Mouse (Mus musculus) neural tube, embryonic 12.5 days (tissue): ENCODE results near the gene Asb11. TPM values are rescaled to one million over a fixed set of nuclear protein-coding genes. Genes with fewer than 3 reads are reported as not detected.

Experiments used
- ATAC-seq: fragments of 200-750 bp; cut with Nextera tagmentation; 2 replicates; pipeline ENCODE4 v1.8.0; 2017; ENCODE audit warnings: low read depth, mild to moderate bottlenecking, moderate TSS enrichment, moderate library complexity; ENCODE audit not compliant: low FRiP score
- H3K27ac ChIP-seq: fragments of 300-500 bp; sonication (generic); 2 replicates; pipeline ENCODE4 v1.5.1; 2016
- H3K27me3 ChIP-seq: fragments of 300-500 bp; sonication (generic); replicated peaks from 2 replicates; pipeline ENCODE4 v1.6.1; 2016; ENCODE audit warnings: mild to moderate bottlenecking
- H3K36me3 ChIP-seq: fragments of 300-500 bp; sonication (generic); 2 replicates; pipeline ENCODE4 v1.6.1; 2016; ENCODE audit warnings: mild to moderate bottlenecking
- H3K4me1 ChIP-seq: fragments of 300-500 bp; sonication (generic); 2 replicates; pipeline ENCODE4 v1.6.1; 2016
- H3K4me2 ChIP-seq: fragments of 300-500 bp; sonication (generic); replicated peaks from 2 replicates; pipeline ENCODE4 v1.6.1; 2016; ENCODE audit warnings: mild to moderate bottlenecking
- H3K4me3 ChIP-seq: fragments of 300-500 bp; sonication (generic); 2 replicates; pipeline ENCODE4 v1.5.1; 2016
- H3K9ac ChIP-seq: fragments of 300-500 bp; sonication (generic); 2 replicates; pipeline ENCODE4 v1.6.1; 2016; ENCODE audit warnings: mild to moderate bottlenecking
- H3K9me3 ChIP-seq: fragments of 300-500 bp; sonication (generic); 2 replicates; pipeline ENCODE4 v1.6.1; 2016; ENCODE audit warnings: mild to moderate bottlenecking
- WGBS: fragments of 180-500 bp; shearing (Covaris S2); methylation state at CpG from one replicate; pipeline ENCODE4 v1.1.7; 2016; 5-methylcytosine and 5-hydroxymethylcytosine counted together
- polyA plus RNA-seq: library from polyadenylated mRNA; unstranded; fragments of >200 nt; fragmentation: Nextera tagmentation; extraction: Ambion mirVana; gene quantifications from 2 replicates; pipeline ENCODE4 v1.2.1, GENCODE M21; 2016

The Asb11 gene
- polyA plus RNA-seq, 1 experiment from 2014 or later: not detected

DNA sequence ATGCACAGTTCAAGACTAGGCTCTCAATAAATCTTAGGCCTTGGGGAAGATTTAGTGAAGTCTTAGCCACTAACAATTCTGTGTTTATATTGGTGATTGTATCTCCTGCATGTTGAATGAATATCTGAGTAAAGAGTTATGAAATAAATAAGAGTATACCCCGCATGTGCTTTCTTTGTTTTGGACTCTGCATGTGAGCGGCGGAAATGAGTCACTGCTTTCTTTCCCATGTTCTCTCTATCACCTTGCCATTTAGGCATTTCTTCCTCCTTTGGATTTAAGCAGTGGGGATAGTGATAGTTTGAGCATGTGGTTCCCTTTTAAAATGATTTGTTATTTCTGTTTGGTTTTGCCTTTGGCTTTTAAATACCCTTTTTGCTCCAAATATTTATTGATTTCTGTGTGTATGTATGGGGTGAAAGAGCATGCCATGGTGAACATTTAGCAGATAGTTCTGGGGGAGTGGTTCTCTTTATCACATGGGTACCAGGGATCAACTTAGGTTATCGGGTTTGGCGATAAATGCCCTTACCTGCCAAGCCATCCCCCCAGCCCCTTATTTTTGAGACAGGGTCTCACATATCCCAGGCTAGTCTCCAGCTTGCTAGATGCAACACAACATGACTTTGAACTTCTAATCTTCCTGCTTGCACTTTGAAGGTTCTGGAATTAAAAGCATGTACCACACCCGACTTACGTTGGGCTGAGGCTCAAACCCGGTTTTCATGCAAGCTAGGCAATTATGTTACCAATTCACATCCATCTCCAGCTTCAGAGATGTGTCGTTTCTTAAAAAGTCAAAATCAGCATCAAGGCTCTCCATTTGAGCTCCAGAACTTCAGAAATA lies 10.3 kb downstream of the Asb11 start:
- Histone ChIP-seq H3K9me3 (no peaks in the 10 kb centered on the region), H3K27me3 (no peaks in the 10 kb centered on the region), H3K27ac (no peak overlapping the region), H3K36me3 (no peaks in the 10 kb centered on the region), H3K9ac (no peak overlapping the region), H3K4me2 (no peak overlapping the region), H3K4me1 (no peaks in the 10 kb centered on the region), H3K4me3 (no peak overlapping the region)
- ATAC-seq: no peak
- 91% methylated on average over 9 of the region's 9 CpGs for WGBS

DNA sequence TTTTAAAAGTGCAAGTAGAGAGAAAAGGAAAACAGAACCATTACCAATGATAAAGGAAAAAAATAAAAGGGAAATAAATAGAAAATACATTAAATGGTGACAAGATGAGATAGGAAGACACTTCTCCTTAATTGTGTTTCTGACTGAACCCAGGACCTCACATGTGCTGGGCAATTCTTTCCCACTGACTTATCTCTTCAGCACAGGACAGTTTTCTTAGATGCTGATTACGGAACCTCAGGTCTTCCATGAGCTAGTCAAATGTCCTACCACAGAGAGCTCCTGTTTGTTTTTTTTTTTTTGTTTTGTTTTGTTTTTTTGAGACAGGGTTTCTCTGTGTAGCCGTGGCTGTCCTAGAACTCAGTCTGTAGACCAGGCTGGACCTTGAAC lies 10.9 kb downstream of the Asb11 start:
- H3K27me3 ChIP-seq: no peaks in the 10 kb centered on the region
- H3K4me2 ChIP-seq: no peak overlapping the region
- no peak overlapping the region for H3K9ac ChIP-seq
- 89% methylated on average over 2 of the region's 2 CpGs for WGBS
- H3K9me3 ChIP-seq: no peaks in the 10 kb centered on the region
- H3K4me3 ChIP-seq: no peak overlapping the region
- H3K36me3 ChIP-seq: no peaks in the 10 kb centered on the region
- H3K4me1 ChIP-seq: no peaks in the 10 kb centered on the region
- H3K27ac ChIP-seq: no peak overlapping the region
- no peak for ATAC-seq

GRCm38 (mm10) chrX:164449201-164449600 lies 12.4 kb downstream of the Asb11 start:
- no peaks in the 10 kb centered on the region for H3K36me3 ChIP-seq
- no peak overlapping the region for H3K9ac ChIP-seq
- H3K4me1 ChIP-seq: no peaks in the 10 kb centered on the region
- no peak for ATAC-seq
- H3K27ac ChIP-seq: no peak overlapping the region
- H3K4me3 ChIP-seq: no peak overlapping the region
- H3K9me3 ChIP-seq: no peaks in the 10 kb centered on the region
- WGBS: 51% methylated on average over 3 of the region's 3 CpGs
- H3K27me3 ChIP-seq: no peaks in the 10 kb centered on the region
- no peak overlapping the region for H3K4me2 ChIP-seq

GRCm38 (mm10) chrX:164459205-164459878 lies 22.5 kb downstream of the Asb11 start:
- no peak for ATAC-seq
- no peaks in the 10 kb centered on the region for H3K36me3 ChIP-seq
- no peaks in the 10 kb centered on the region for H3K27me3 ChIP-seq
- no peaks in the 10 kb centered on the region for H3K9me3 ChIP-seq
- no peak overlapping the region for H3K27ac ChIP-seq
- H3K9ac ChIP-seq: no peak overlapping the region
- 69% methylated on average over 6 of the region's 6 CpGs for WGBS
- no peaks in the 10 kb centered on the region for H3K4me1 ChIP-seq
- no peak overlapping the region for H3K4me2 ChIP-seq
- no peak overlapping the region for H3K4me3 ChIP-seq

GRCm38 (mm10) chrX:164502258-164502657 lies 65.5 kb downstream of the Asb11 start:
- no peaks in the 10 kb centered on the region for H3K27me3 ChIP-seq
- WGBS: 73% methylated on average over 2 of the region's 2 CpGs
- H3K4me3 ChIP-seq: no peak overlapping the region
- H3K9me3 ChIP-seq: no peaks in the 10 kb centered on the region
- no peak overlapping the region for H3K27ac ChIP-seq
- H3K9ac ChIP-seq: no peak overlapping the region
- no peak overlapping the region for H3K4me2 ChIP-seq
- no peaks in the 10 kb centered on the region for H3K4me1 ChIP-seq
- H3K36me3 ChIP-seq: no peaks in the 10 kb centered on the region
- ATAC-seq: no peak

- Histone ChIP-seq H3K9ac (no peak within 1 kb of the TSS), H3K27me3 (no peaks in the 10 kb centered on the region), H3K27ac (no peak within 1 kb of the TSS), H3K36me3 (no peaks in the 10 kb centered on the region), H3K4me3 (no peak within 1 kb of the TSS), H3K9me3 (no peaks in the 10 kb centered on the region), H3K4me1 (no peaks in the 10 kb centered on the region), H3K4me2 (no peak within 1 kb of the TSS)
- 78% methylated on average over 10 of the region's 10 CpGs for WGBS
- ATAC-seq: no peak
Measured at GRCm38 (mm10) chrX:164505709-164506498, 69.1 kb downstream of the Asb11 start, which contains the start of gene Asb9. TSS of gene Asb9 (plus strand) at chrX:164506327.

DNA sequence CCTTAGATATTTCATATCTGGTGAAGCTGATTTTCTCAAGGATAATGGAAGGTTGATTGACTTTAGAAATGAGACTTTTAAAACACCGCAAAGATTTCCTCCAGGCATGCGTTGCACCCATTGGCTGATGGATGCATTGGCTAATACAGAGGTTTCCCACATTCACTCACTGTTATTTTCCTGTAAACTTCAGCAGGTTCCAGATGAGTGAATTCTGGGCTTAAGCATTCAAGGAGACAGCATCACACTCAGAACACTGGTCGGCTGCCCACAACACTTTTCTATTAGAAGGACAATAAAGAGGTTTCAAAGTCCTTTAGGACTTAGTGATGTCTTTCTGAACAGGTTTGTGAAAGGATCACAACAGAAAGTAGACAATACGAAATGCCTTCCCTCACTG lies 70.3 kb downstream of the Asb11 start:
- Histone ChIP-seq H3K9ac (no peak overlapping the region), H3K9me3 (no peaks in the 10 kb centered on the region), H3K4me3 (no peak overlapping the region), H3K27me3 (no peaks in the 10 kb centered on the region), H3K36me3 (no peaks in the 10 kb centered on the region), H3K4me2 (no peak overlapping the region), H3K4me1 (no peaks in the 10 kb centered on the region), H3K27ac (no peak overlapping the region)
- 89% methylated on average over 4 of the region's 4 CpGs for WGBS
- no peak for ATAC-seq

DNA sequence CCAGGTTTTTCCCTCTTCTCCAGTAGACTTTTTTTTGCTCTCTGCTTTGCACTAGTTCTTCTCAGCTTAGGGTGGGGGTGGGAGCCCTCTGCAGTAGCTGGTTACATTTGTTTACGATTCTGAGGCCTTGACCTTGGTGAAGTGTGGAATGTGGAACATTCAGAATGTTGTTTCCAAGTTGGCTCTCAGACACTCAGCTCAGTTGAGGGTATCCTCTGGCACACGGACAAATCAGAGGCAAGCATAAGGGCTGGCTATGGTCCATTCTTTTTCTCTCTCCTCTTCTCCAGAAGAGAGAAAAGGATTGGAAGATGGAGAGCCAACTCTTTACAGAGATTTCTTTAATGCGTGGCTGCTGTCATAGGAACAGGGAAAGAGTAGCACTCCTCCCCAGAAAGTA lies 71.9 kb downstream of the Asb11 start:
- H3K9ac ChIP-seq: no peak overlapping the region
- no peak for ATAC-seq
- 77% methylated on average over 3 of the region's 3 CpGs for WGBS

More for the DNA sequence above, 71.9 kb downstream of the Asb11 start:
- no peak overlapping the region for H3K4me2 ChIP-seq
- H3K4me3 ChIP-seq: no peak overlapping the region
- H3K9me3 ChIP-seq: no peaks in the 10 kb centered on the region
- no peaks in the 10 kb centered on the region for H3K36me3 ChIP-seq
- H3K27me3 ChIP-seq: no peaks in the 10 kb centered on the region
- no peak overlapping the region for H3K27ac ChIP-seq
- H3K4me1 ChIP-seq: no peaks in the 10 kb centered on the region

Other genes with a start within 250 kb of the Asb11 start
- 0.25 and 0.36 TPM in 2 replicates for gene Bmx, start 178.8 kb upstream of the Asb11 start, polyA plus RNA-seq
- gene Pir, start 167.6 kb upstream of the Asb11 start, polyA plus RNA-seq: 3.6 and 5.0 TPM in 2 replicates
- 0.72 and 0.81 TPM in 2 replicates for gene Vegfd, start 63.6 kb upstream of the Asb11 start, polyA plus RNA-seq
- 9.9 and 11.2 TPM in 2 replicates for gene Piga, start 17.2 kb upstream of the Asb11 start, polyA plus RNA-seq
- 0.36 TPM in 1 of 2 replicates, not detected in the other for gene Asb9, start 69.3 kb downstream of the Asb11 start, polyA plus RNA-seq